Mouse (Mus musculus): ENCODE data around the gene Slc2a4.

- TF ChIP-seq CTCF (IDR thresholded peaks at IDR 0.05; ENCODE audit: control insufficient read depth, insufficient read depth, insufficient replicate concordance, low read depth, low read length) (no peak), POLR2A (IDR thresholded peaks at IDR 0.05; ENCODE audit: control insufficient read depth, low read depth, low read length) (no peak)
These were observed at the start of gene Slc2a4 for GRCm38 (mm10) chr11:69948066-69948762.

Measured in testis, adult 2 months (tissue).